Mouse (Mus musculus): ENCODE measurements around the gene Tia1. TPM values are rescaled to one million over a fixed set of nuclear protein-coding genes. Genes with fewer than 3 reads are reported as not detected.

Tia1 gene
- polyA plus RNA-seq (2015; fragmentation: Nextera tagmentation; extraction: Ambion mirVana) = 218 and 219 TPM in 2 replicates

DNA sequence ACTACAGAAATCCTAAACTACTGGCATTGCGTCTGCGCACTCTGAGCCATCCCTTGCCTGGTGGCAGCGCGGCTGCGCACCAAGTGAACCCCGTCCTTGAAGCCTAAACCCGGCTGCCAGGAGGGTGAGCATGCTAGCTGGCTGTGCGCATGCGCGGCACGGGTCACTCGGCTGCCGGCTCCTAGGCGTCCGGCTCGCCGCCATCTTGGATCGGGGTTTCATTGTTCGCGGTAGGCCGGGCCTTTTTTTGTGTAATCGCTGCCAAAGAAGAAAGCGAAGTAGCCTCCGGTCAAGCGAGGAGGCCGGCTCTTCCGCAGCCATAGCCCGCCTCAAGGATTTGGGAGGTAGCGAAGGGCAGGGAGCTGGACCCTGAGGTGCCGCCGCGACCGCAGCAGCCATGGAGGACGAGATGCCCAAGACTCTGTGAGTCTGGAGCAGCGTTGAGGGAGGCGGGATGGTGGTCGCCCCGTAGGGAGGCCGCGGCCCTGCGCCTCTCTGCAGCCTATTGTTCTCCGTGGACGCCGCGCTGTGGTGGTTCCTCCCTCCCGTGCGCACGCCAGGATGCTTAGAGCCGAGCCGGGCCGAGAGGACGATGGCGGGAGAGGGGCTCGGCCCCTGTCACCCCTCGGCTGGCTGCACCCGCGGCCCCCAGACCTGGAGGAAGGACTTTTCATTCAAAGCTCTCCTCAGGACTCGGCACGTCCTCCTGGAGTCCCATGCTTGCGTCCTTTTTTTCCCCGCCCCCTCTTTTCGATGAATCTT lies at the start of gene Tia1:
TSS of gene Tia1 (plus strand) at position 120 of the 762 bp plus-strand sequence.
- H3K9me3 ChIP-seq (replicated peaks) = no peaks in the 10 kb centered on the region
- H3K4me2 ChIP-seq = peak within 1 kb of the TSS; percentile 62
- peak; percentile 97 for ATAC-seq (replicated peaks; ENCODE audit: low FRiP score)
- H3K36me3 ChIP-seq = peaks cover 20% of the 10 kb centered on the region
- no peaks in the 10 kb centered on the region for H3K27me3 ChIP-seq
- H3K9ac ChIP-seq = peak within 1 kb of the TSS; percentile 96
- WGBS = under 1% methylated on average over 59 of the region's 62 CpGs
- H3K4me1 ChIP-seq = peaks cover 21% of the 10 kb centered on the region
- H3K4me3 ChIP-seq (replicated peaks) = peak within 1 kb of the TSS; percentile 83
- H3K27ac ChIP-seq = peak within 1 kb of the TSS; percentile 100

DNA sequence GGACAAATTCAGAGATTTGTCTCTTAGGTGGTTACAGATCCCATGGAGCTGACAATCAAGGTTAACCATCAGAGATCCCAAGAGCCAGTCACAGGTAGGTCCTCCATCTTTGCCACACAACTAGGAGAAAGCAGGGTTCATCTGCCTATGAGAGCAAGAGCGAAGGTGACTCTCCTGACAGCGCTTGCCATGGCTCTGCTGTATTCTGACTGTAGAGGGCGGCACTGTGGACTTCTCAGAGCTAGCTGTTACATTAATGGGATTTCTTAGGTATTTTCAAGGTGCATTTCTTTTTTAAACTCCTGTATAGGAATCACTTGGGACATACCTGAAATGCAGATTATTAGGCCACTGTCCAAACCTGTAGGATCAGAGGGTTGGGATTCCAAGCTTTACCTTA lies 49.1 kb upstream of the Tia1 start:
- ATAC-seq (replicated peaks; ENCODE audit: low FRiP score) = no peak
- 77% methylated on average over 3 of the region's 3 CpGs for WGBS
- Histone ChIP-seq H3K27ac (no peak overlapping the region), H3K4me2 (no peak overlapping the region), H3K36me3 (no peaks in the 10 kb centered on the region), H3K4me3 (replicated peaks) (no peak overlapping the region), H3K9ac (no peak overlapping the region), H3K9me3 (replicated peaks) (no peaks in the 10 kb centered on the region), H3K4me1 (no peaks in the 10 kb centered on the region), H3K27me3 (no peaks in the 10 kb centered on the region)

DNA sequence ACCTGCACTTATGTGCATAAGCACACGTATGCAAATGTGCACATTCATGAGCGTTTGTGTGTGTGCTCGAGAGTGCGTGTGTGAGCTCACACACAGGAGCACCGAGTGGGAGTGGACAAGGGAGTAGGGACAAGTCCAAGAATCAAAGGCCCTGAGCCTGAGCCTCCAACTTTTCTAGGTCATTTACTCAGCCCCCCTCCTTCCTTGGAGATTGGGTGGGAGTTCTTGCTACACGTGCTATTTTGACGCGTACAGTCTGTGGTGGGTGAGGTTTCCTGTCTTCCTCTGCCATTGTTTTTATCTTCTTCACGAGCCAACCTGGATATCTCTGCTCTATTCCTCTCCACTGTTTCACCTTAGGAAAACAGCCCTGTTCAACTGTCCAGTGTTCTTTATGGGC lies 47.1 kb upstream of the Tia1 start:
- Histone ChIP-seq H3K9ac (no peak overlapping the region), H3K4me2 (no peak overlapping the region), H3K4me3 (replicated peaks) (no peak overlapping the region), H3K27ac (no peak overlapping the region), H3K9me3 (replicated peaks) (no peaks in the 10 kb centered on the region), H3K4me1 (no peaks in the 10 kb centered on the region), H3K27me3 (no peaks in the 10 kb centered on the region), H3K36me3 (no peaks in the 10 kb centered on the region)
- WGBS = 61% methylated on average over 9 of the region's 9 CpGs
- ATAC-seq (replicated peaks; ENCODE audit: low FRiP score) = no peak

DNA sequence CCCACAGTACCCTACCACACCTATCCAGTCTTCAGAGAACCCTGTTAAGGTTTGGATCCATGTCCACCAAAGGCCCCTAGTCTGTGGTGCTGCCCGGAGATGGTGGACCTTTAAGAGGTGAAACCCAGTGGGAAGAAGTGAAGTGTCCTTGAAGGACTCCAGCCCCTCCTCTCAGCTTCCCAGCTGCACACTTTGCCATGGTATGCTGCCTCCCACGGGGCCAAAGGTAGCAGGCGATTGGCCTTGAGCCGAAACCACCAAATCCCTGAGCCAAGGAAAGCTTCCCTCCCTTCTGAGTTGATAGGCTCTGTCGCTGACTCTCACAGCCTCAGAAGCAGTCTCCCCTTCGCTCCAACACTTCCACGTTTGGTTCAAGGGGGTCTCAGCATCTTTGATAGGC lies 43.3 kb upstream of the Tia1 start:
- H3K36me3 ChIP-seq = no peaks in the 10 kb centered on the region

DNA sequence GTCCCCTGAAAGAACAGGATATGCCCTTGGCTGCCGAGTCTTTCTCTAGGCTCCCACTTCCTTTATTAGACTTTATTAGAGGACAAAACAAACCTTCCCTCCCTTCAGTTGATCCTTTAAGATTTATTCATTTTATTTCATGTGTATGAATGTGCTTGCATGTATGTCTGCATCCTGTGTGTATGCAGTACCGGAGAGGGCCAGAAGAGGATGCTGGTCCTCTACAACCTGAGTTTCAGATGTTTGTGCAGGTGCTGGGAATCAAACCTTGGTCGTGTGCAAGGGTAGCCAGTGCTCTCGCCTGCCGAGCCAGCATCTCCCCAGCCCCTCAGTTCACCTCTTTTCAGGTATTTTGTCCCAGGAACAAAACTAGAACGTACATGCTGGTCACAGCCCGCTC lies 42.6 kb upstream of the Tia1 start:
- H3K4me2 ChIP-seq = no peak overlapping the region
- H3K9ac ChIP-seq = no peak overlapping the region
- no peaks in the 10 kb centered on the region for H3K27me3 ChIP-seq
- H3K4me1 ChIP-seq = peaks cover 9% of the 10 kb centered on the region
- WGBS = 89% methylated on average over 7 of the region's 7 CpGs
- H3K36me3 ChIP-seq = no peaks in the 10 kb centered on the region
- no peak for ATAC-seq (replicated peaks; ENCODE audit: low FRiP score)
- no peaks in the 10 kb centered on the region for H3K9me3 ChIP-seq (replicated peaks)
- H3K4me3 ChIP-seq (replicated peaks) = no peak overlapping the region
- H3K27ac ChIP-seq = no peak overlapping the region

More for the DNA sequence above, 43.3 kb upstream of the Tia1 start:
- no peaks in the 10 kb centered on the region for H3K9me3 ChIP-seq (replicated peaks)
- H3K9ac ChIP-seq = no peak overlapping the region
- H3K27me3 ChIP-seq = no peaks in the 10 kb centered on the region
- H3K4me1 ChIP-seq = peaks cover 5% of the 10 kb centered on the region; the same call in 1 of the 2 replicates
- H3K4me2 ChIP-seq = no peak overlapping the region
- H3K4me3 ChIP-seq (replicated peaks) = no peak overlapping the region
- WGBS = 51% methylated on average over 7 of the region's 7 CpGs
- ATAC-seq (replicated peaks; ENCODE audit: low FRiP score) = no peak
- no peak overlapping the region for H3K27ac ChIP-seq

DNA sequence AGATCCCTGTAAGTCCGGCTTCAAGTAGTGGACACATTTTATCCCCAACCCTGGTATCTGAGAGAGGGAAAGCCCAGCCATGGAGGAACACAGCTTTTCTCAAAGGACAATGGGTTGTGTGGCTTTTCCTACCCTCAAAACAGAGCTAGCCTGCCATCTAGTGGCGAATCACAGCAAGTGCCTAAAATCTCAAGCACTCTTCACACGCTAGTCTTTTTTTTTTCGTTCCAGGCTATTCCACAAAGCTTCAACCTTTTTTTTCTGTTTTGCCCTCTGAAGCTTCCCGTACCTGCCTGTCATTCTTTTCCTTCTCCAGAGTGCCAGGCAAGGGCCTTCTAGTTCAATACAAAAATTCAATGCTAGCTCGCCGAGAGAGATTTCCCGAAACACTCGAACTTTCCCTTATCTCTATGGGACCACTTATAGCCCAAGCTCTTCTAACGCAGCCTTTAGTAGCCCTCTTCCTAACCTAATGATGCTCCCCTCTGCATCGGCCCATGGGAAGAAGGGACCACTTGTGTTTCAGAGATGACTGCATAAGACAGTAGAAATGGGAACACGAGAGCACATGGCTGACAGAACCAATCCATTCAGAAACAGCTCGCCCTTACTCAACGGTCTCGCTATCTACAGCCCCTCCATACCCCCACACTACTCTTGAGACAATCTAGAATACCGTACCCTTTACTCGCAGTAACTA lies 39.4 kb upstream of the Tia1 start:
- WGBS = 1% methylated on average over 17 of the region's 17 CpGs
- peak; percentile 34 for ATAC-seq (replicated peaks; ENCODE audit: low FRiP score)
- H3K4me3 ChIP-seq (replicated peaks) = peak overlapping the region; percentile 75
- H3K4me1 ChIP-seq = peaks cover 15% of the 10 kb centered on the region
- H3K36me3 ChIP-seq = peaks cover 20% of the 10 kb centered on the region
- H3K4me2 ChIP-seq = peak overlapping the region; percentile 96
- no peaks in the 10 kb centered on the region for H3K27me3 ChIP-seq
- H3K9me3 ChIP-seq (replicated peaks) = no peaks in the 10 kb centered on the region
- no peak overlapping the region for H3K27ac ChIP-seq
- peak overlapping the region; percentile 53 for H3K9ac ChIP-seq

DNA sequence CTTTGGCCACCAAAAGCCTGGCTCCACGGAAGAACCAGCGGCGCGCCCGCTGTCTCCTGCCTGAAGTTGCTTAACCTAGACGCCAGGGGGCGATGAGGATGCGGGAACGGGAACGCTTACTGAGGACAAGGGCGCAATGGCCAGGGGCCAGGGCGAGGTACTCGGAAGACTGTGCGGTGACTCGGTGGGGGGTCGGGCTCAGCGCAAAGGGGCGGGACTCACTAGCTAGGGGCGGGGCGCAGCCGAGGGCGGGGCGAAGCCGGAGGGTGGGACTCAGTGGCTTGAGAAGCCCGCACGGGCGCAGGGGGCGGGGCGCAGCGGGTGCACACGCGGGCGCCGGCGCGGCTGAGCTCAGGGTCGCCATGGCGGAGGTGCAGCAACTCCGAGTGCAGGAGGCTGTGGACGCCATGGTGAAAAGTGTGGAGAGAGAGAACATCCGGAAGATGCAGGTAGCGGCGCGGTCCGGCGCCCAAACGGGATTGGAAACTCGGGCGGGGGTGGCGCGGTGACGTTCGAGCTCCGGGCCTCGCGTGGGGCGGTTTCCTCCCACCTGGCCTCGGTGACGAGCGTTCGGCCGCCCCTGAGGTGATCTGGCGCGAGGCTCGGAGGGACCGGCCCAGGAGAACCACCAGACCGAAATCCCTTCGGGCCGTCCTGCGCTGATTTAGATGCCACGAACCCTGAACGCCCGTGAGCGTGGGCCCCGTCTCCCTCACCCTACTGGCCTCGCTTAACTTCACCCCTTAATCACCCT lies 38.5 kb upstream of the Tia1 start, which contains the start of gene Fam136a:
TSS of gene Fam136a (plus strand) at position 276 of the 754 bp plus-strand sequence.
- peaks cover 20% of the 10 kb centered on the region for H3K4me1 ChIP-seq
- peak within 1 kb of the TSS; percentile 96 for H3K4me2 ChIP-seq
- peaks cover 22% of the 10 kb centered on the region for H3K36me3 ChIP-seq
- H3K9ac ChIP-seq = peak within 1 kb of the TSS; percentile 56
- H3K27me3 ChIP-seq = no peaks in the 10 kb centered on the region
- H3K27ac ChIP-seq = peak within 1 kb of the TSS; percentile 79
- under 1% methylated on average over 76 of the region's 76 CpGs for WGBS
- peak; percentile 96 for ATAC-seq (replicated peaks; ENCODE audit: low FRiP score)
- peak within 1 kb of the TSS; percentile 75 for H3K4me3 ChIP-seq (replicated peaks)
- H3K9me3 ChIP-seq (replicated peaks) = no peaks in the 10 kb centered on the region

DNA sequence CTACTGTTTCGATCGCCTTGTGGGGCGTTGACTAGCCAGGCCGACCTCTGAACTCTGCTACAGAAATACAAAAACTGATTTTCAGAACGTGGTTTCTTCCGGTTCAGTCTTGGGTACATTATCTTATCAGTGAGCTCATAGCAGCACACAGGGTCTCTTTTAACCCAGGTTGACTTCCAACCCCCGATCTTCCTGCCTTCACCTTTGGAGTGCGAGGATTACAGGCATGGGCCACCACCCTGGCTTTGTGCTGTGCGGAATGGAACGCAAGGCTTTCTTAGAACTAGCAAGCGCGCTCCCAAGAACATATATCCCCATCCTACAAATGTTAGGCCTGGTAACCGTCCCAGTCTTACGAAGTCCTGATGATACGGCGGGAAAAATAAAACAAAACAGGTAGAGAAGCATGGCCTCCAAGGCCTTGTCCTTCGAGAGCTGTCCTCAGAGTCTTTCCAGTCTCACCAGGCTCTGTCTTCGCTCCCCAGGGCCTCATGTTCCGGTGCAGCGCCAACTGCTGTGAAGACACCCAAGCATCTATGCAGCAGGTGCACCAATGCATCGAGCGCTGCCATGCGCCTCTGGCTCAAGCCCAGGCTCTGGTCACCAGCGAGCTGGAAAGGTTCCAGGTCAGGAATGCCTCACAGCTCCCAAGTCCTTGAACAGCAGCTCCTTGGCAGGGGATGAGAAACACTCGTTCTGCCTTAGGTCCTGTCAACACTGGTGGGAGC lies 37.7 kb upstream of the Tia1 start:
- 41% methylated on average over 25 of the region's 25 CpGs for WGBS
- no peaks in the 10 kb centered on the region for H3K27me3 ChIP-seq
- peak overlapping the region; percentile 56 for H3K9ac ChIP-seq
- H3K36me3 ChIP-seq = peaks cover 22% of the 10 kb centered on the region
- H3K4me2 ChIP-seq = peak overlapping the region; percentile 96
- no peak for ATAC-seq (replicated peaks; ENCODE audit: low FRiP score)
- no peaks in the 10 kb centered on the region for H3K9me3 ChIP-seq (replicated peaks)
- H3K4me1 ChIP-seq = peaks cover 25% of the 10 kb centered on the region
- H3K4me3 ChIP-seq (replicated peaks) = peak overlapping the region; percentile 75
- peak overlapping the region; percentile 79 for H3K27ac ChIP-seq

DNA sequence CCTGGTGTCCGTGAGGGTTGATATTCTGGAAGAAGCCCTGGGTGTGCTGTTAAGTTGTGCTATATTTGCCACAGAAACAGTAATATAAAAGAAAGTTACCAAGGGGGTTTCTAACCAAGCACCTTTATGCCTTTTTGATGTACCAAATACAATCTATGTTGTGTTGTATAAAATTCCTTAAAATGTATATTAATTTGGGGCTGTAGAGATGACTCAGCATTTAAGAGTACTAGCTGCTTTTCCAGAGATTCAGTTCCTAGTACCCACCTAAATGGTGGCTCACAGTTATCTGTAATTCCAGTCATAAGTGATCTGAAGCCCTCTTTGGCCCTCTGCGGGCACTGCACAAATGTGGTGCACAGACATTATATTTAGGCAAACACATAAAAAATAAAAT lies 37.2 kb upstream of the Tia1 start:
- Histone ChIP-seq H3K27ac (no peak overlapping the region), H3K36me3 (peaks cover 22% of the 10 kb centered on the region), H3K9me3 (replicated peaks) (no peaks in the 10 kb centered on the region), H3K4me1 (peaks cover 25% of the 10 kb centered on the region), H3K27me3 (no peaks in the 10 kb centered on the region), H3K9ac (no peak overlapping the region), H3K4me3 (replicated peaks) (peak overlapping the region; percentile 75), H3K4me2 (peak overlapping the region; percentile 96)
- no peak for ATAC-seq (replicated peaks; ENCODE audit: low FRiP score)
- 71% methylated on average over 2 of the region's 2 CpGs for WGBS

DNA sequence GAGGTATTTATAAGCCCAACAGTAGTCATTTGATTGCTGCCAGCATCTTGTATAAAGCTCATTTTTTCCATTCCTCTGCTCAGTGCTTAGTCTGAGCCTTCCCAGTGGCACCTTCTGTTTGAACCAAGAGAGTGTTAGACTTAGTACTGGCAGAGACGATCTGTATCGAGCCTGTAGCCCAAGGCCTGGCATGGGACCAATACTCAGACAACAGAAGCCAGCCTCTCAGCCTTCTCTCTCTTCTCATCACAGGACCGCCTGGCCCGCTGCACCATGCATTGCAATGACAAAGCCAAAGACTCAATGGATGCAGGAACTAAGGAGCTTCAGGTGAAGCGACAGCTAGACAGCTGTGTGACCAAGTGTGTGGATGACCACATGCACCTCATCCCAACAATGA lies 35.5 kb upstream of the Tia1 start:
- no peak for ATAC-seq (replicated peaks; ENCODE audit: low FRiP score)
- H3K27ac ChIP-seq = no peak overlapping the region
- H3K4me2 ChIP-seq = no peak overlapping the region
- no peak overlapping the region for H3K9ac ChIP-seq
- 93% methylated on average over 5 of the region's 5 CpGs for WGBS
- no peaks in the 10 kb centered on the region for H3K9me3 ChIP-seq (replicated peaks)
- peaks cover 24% of the 10 kb centered on the region for H3K36me3 ChIP-seq
- no peaks in the 10 kb centered on the region for H3K27me3 ChIP-seq
- H3K4me1 ChIP-seq = peaks cover 39% of the 10 kb centered on the region
- H3K4me3 ChIP-seq (replicated peaks) = no peak overlapping the region

DNA sequence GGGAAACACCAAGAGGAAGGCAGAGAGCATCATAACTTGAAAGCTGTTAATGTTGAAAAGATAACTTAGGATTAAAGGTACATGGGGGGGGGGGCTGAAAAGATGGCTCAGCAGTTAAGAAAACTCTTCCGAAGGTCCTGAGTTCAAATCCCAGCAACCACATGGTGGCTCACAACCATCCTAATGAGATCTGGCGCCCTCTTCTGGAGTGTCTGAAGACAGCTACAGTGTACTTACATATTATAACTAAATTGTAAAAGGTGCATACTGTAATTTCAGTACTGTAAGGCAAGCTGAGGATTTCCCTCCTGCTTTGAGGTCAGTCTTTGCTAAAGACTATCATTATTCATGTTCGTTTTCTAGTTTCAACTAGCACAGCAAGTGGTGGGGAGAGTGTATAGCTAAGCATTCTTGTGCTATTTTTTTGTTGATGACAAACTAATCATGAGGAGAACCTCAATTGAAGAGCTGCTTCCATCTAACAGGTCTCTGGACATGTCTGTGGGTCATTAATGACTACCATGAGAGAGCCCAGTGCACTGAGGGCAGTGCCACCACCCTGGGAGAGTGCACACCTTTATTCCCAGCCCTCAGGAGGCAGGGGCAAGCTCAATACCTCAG lies 33.8 kb upstream of the Tia1 start:
- Histone ChIP-seq H3K27ac (peak overlapping the region; percentile 93), H3K4me1 (peaks cover 36% of the 10 kb centered on the region), H3K4me2 (peak overlapping the region; percentile 80), H3K4me3 (replicated peaks) (peak overlapping the region; percentile 68), H3K27me3 (no peaks in the 10 kb centered on the region), H3K36me3 (peaks cover 34% of the 10 kb centered on the region), H3K9me3 (replicated peaks) (no peaks in the 10 kb centered on the region), H3K9ac (peak overlapping the region; percentile 85)
- ATAC-seq (replicated peaks; ENCODE audit: low FRiP score) = no peak
- WGBS = 67% methylated on average over 3 of the region's 3 CpGs
